Mouse (Mus musculus): ENCODE measurements around the gene Klc1.

- TF ChIP-seq GATA1 (IDR thresholded peaks at IDR 0.05; ENCODE audit: borderline replicate concordance, low read length) (no peak), FLI1 (IDR thresholded peaks at IDR 0.05; ENCODE audit: low read length) (no peak)
These were observed 51.1 kb downstream of the Klc1 start for GRCm38 (mm10) chr12:111809762-111810161.
